Mouse (Mus musculus): ENCODE measurements at regions not wholly inside any gene's neighbourhood (a gene's known extent, or its start where the extent isn't known, plus 50 kb on each side); places are given as distances from the start of the nearest gene placed in this dataset.

- no peak overlapping the region for H3K27ac ChIP-seq (replicated peaks; ENCODE audit: low read depth, low read length)
- H3K36me3 ChIP-seq (ENCODE audit: control insufficient read depth, insufficient read depth, low read length) = no peaks in the 10 kb centered on the region
- H3K4me1 ChIP-seq (ENCODE audit: control insufficient read depth, insufficient read depth, low read length) = no peaks in the 10 kb centered on the region
- no peak overlapping the region for H3K4me2 ChIP-seq (replicated peaks; ENCODE audit: low read depth, low read length, severe bottlenecking)
- DNase-seq (ENCODE audit: low spot score) = no peak
- no peak overlapping the region for H3K9ac ChIP-seq (ENCODE audit: low read depth, low read length, severe bottlenecking)
- TF ChIP-seq POLR2A (IDR thresholded peaks at IDR 0.05; ENCODE audit: borderline replicate concordance, extremely low read depth, insufficient read depth, insufficient read length) = no peak
- 81% methylated on average over 1 of the region's 1 CpGs for WGBS
- no peak overlapping the region for H3K4me3 ChIP-seq (replicated peaks; ENCODE audit: low read length)
- no peaks in the 10 kb centered on the region for H3K27me3 ChIP-seq (ENCODE audit: control insufficient read depth, insufficient read depth, low read length)
- ATAC-seq (ENCODE audit: low FRiP score, low read depth) = no peak
- H3K9me3 ChIP-seq (ENCODE audit: control insufficient read depth, low read length) = no peaks in the 10 kb centered on the region
Measured at GRCm38 (mm10) chr3:128206483-128206882, 310.4 kb upstream of the Fam241a start.

DNA sequence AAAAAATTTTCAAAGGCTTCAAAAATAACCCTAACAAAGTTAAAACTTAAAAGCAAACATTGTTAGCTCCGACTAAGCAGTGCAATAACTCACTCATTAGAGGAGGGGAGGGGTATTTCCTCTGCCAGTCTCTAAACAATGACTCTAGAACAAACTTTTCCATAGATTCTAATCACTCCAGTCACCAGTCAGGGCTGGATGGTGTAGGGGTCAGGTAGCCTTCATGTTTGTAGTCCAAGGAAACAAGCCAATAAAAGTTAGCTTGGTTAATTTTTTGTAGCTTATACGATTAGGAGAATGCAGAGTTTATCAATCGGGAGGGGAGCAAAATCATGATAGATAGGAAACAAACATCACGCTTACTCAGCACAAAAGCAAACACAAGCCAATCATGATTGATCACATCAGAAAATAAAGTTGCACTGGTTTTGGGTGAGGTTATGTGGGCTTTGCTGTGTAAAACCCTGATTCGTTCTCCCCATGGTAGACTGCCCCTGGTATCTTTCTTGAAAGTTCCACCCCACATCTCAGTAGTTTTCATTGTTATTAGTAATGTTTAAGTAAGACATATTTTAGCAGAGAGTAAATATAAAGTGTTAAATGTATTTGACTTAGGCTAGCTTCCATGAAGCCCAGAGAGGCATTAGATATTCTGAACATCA lies 304.6 kb upstream of the Fam241a start:
- Histone ChIP-seq H3K4me3 (replicated peaks; ENCODE audit: low read length) (no peak overlapping the region), H3K36me3 (ENCODE audit: control insufficient read depth, insufficient read depth, low read length) (no peaks in the 10 kb centered on the region), H3K4me1 (ENCODE audit: control insufficient read depth, insufficient read depth, low read length) (no peaks in the 10 kb centered on the region), H3K27ac (replicated peaks; ENCODE audit: low read depth, low read length) (no peak overlapping the region), H3K27me3 (ENCODE audit: control insufficient read depth, insufficient read depth, low read length) (no peaks in the 10 kb centered on the region), H3K9me3 (ENCODE audit: control insufficient read depth, low read length) (no peaks in the 10 kb centered on the region), H3K9ac (ENCODE audit: low read depth, low read length, severe bottlenecking) (no peak overlapping the region), H3K4me2 (replicated peaks; ENCODE audit: low read depth, low read length, severe bottlenecking) (no peak overlapping the region)
- ATAC-seq (ENCODE audit: low FRiP score, low read depth) (no peak), DNase-seq (ENCODE audit: low spot score) (no peak)
- TF ChIP-seq POLR2A (IDR thresholded peaks at IDR 0.05; ENCODE audit: borderline replicate concordance, extremely low read depth, insufficient read depth, insufficient read length) = no peak
- 64% methylated on average over 5 of the region's 5 CpGs for WGBS

- Histone ChIP-seq H3K4me2 (replicated peaks; ENCODE audit: low read depth, low read length, severe bottlenecking) (no peak overlapping the region), H3K36me3 (ENCODE audit: control insufficient read depth, insufficient read depth, low read length) (no peaks in the 10 kb centered on the region), H3K27ac (replicated peaks; ENCODE audit: low read depth, low read length) (no peak overlapping the region), H3K27me3 (ENCODE audit: control insufficient read depth, insufficient read depth, low read length) (no peaks in the 10 kb centered on the region), H3K9me3 (ENCODE audit: control insufficient read depth, low read length) (no peaks in the 10 kb centered on the region), H3K4me1 (ENCODE audit: control insufficient read depth, insufficient read depth, low read length) (no peaks in the 10 kb centered on the region), H3K4me3 (replicated peaks; ENCODE audit: low read length) (no peak overlapping the region), H3K9ac (ENCODE audit: low read depth, low read length, severe bottlenecking) (no peak overlapping the region)
- TF ChIP-seq POLR2A (IDR thresholded peaks at IDR 0.05; ENCODE audit: borderline replicate concordance, extremely low read depth, insufficient read depth, insufficient read length) = no peak
- DNase-seq (ENCODE audit: low spot score) = no peak
- ATAC-seq (ENCODE audit: low FRiP score, low read depth) = no peak
- whole genome bisulfite sequencing = 75% methylated on average over 2 of the region's 2 CpGs
Measured at GRCm38 (mm10) chr3:128199466-128199865, 303.3 kb upstream of the Fam241a start.

DNA sequence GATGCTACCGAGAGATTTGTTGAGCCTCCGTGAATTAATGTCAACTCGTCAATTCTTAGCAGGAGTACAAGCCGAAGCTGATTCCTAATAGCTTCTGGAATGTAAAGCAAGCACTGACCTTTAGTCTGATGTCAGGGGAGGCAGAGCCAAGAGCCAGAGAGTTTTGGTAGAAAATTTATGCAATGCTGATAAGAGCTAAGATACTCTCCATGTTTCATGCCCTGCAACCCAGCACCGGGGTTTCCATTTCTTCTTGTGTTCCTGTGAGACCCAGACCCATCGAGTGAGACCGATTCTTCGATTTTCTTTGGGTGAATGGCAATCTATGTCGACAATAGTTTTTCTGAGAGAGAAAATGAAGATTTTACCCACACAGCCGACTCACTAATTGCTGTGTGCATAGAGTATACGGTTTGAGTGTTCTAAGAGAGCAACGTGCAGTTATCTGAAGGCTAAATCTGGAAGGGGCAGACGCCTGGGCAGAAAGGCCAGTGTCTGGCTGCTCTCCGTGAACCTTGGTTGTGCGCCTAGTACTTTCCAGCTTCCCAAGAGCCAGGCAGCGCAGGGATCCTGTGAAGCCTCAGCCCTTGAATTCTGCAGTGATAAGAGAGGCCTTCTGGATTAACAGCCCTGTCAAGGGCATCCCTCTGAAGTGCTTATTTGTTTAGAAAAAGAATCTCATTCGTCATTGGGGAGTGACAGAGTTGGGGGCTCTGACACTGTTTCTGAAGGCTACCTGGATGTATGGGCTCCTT lies 296.1 kb upstream of the Fam241a start:
- no peaks in the 10 kb centered on the region for H3K9me3 ChIP-seq (ENCODE audit: control insufficient read depth, low read length)
- H3K27ac ChIP-seq (replicated peaks; ENCODE audit: low read depth, low read length) = no peak overlapping the region
- 50% methylated on average over 17 of the region's 17 CpGs for WGBS
- H3K4me2 ChIP-seq (replicated peaks; ENCODE audit: low read depth, low read length, severe bottlenecking) = no peak overlapping the region
- TF ChIP-seq POLR2A (IDR thresholded peaks at IDR 0.05; ENCODE audit: borderline replicate concordance, extremely low read depth, insufficient read depth, insufficient read length) = no peak
- H3K4me3 ChIP-seq (replicated peaks; ENCODE audit: low read length) = no peak overlapping the region
- H3K4me1 ChIP-seq (ENCODE audit: control insufficient read depth, insufficient read depth, low read length) = no peaks in the 10 kb centered on the region
- H3K27me3 ChIP-seq (ENCODE audit: control insufficient read depth, insufficient read depth, low read length) = no peaks in the 10 kb centered on the region
- no peaks in the 10 kb centered on the region for H3K36me3 ChIP-seq (ENCODE audit: control insufficient read depth, insufficient read depth, low read length)
- H3K9ac ChIP-seq (ENCODE audit: low read depth, low read length, severe bottlenecking) = no peak overlapping the region
- ATAC-seq (ENCODE audit: low FRiP score, low read depth) (no peak), DNase-seq (ENCODE audit: low spot score) (no peak)

GRCm38 (mm10) chr3:128187330-128188044 lies 291.4 kb upstream of the Fam241a start:
- H3K4me3 ChIP-seq (replicated peaks; ENCODE audit: low read length) = no peak overlapping the region
- H3K4me2 ChIP-seq (replicated peaks; ENCODE audit: low read depth, low read length, severe bottlenecking) = no peak overlapping the region
- H3K9me3 ChIP-seq (ENCODE audit: control insufficient read depth, low read length) = no peaks in the 10 kb centered on the region
- no peak overlapping the region for H3K27ac ChIP-seq (replicated peaks; ENCODE audit: low read depth, low read length)
- WGBS = 66% methylated on average over 9 of the region's 9 CpGs
- H3K9ac ChIP-seq (ENCODE audit: low read depth, low read length, severe bottlenecking) = no peak overlapping the region
- no peak for TF ChIP-seq POLR2A (IDR thresholded peaks at IDR 0.05; ENCODE audit: borderline replicate concordance, extremely low read depth, insufficient read depth, insufficient read length)
- H3K27me3 ChIP-seq (ENCODE audit: control insufficient read depth, insufficient read depth, low read length) = no peaks in the 10 kb centered on the region
- ATAC-seq (ENCODE audit: low FRiP score, low read depth) (no peak), DNase-seq (ENCODE audit: low spot score) (no peak)
- no peaks in the 10 kb centered on the region for H3K36me3 ChIP-seq (ENCODE audit: control insufficient read depth, insufficient read depth, low read length)
- no peaks in the 10 kb centered on the region for H3K4me1 ChIP-seq (ENCODE audit: control insufficient read depth, insufficient read depth, low read length)
